ENCODE assay signal across 8 mouse cellular contexts in genomic region chr17:88558168-88558842, GRCm38 (mm10). TPM values are rescaled to one million over a fixed set of nuclear protein-coding genes. Genes with fewer than 3 reads are reported as not detected.
DNase-seq lines count a peak whose midpoint lies in the region; ATAC-seq and TF ChIP-seq lines count a peak whose summit lies in the region.

No protein-coding gene starts in this region.

- H3K4me2 ChIP-seq in embryonic facial prominence, embryonic 13.5 days = no peak overlapping the region
- H3K4me2 ChIP-seq in heart, postnatal 0 days (ENCODE audit: low read depth, low read length) = no peak overlapping the region
- no peak overlapping the region for H3K4me2 ChIP-seq in lung, embryonic 16.5 days (ENCODE audit: low read depth, low read length)

- H3K4me1 ChIP-seq in E14TG2a.4 (replicated peaks; ENCODE audit: low read depth, low read length) = peaks cover 17% of the 10 kb centered on the region
- H3K4me1 ChIP-seq in embryonic facial prominence, embryonic 13.5 days = peaks cover 5% of the 10 kb centered on the region; the same call in 1 of the 2 replicates
- no peaks in the 10 kb centered on the region for H3K4me1 ChIP-seq in heart, postnatal 0 days (ENCODE audit: control insufficient read depth, insufficient read depth)
- no peaks in the 10 kb centered on the region; the same call in 1 of the 2 replicates for H3K4me1 ChIP-seq in lung, embryonic 16.5 days (replicated peaks; ENCODE audit: control insufficient read depth, insufficient read depth, low read length)

- ATAC-seq in embryonic facial prominence, embryonic 13.5 days (ENCODE audit: insufficient number of reproducible peaks, insufficient read depth, low FRiP score, low TSS enrichment, low read depth) = no peak
- ATAC-seq in heart, postnatal 0 days (ENCODE audit: insufficient read depth, low read depth) = peak; percentile 68
- peak; percentile 73 for ATAC-seq in lung, embryonic 16.5 days (ENCODE audit: low read depth)
- no peak for ATAC-seq in erythroid progenitor cell, adult 5-6 weeks (replicated peaks; ENCODE audit: low FRiP score, poor library complexity, severe bottlenecking)

- H3K36me3 ChIP-seq in E14TG2a.4 (ENCODE audit: insufficient read depth, low read length) = peaks cover 54% of the 10 kb centered on the region
- H3K36me3 ChIP-seq in embryonic facial prominence, embryonic 13.5 days = peaks cover 48% of the 10 kb centered on the region
- peaks cover 23% of the 10 kb centered on the region for H3K36me3 ChIP-seq in heart, postnatal 0 days (replicated peaks; ENCODE audit: control insufficient read depth, insufficient read depth, low read length)
- H3K36me3 ChIP-seq in lung, embryonic 16.5 days (ENCODE audit: control insufficient read depth, insufficient read depth, low read length) = peaks cover 4% of the 10 kb centered on the region

- H3K4me3 ChIP-seq in E14TG2a.4 (replicated peaks; ENCODE audit: low read length) = no peak overlapping the region
- no peak overlapping the region for H3K4me3 ChIP-seq in embryonic facial prominence, embryonic 13.5 days
- no peak overlapping the region for H3K4me3 ChIP-seq in heart, postnatal 0 days (ENCODE audit: low read depth, low read length)
- H3K4me3 ChIP-seq in lung, embryonic 16.5 days (ENCODE audit: low read length) = no peak overlapping the region

- H3K27me3 ChIP-seq in E14TG2a.4 (ENCODE audit: insufficient read depth, low read length) = no peaks in the 10 kb centered on the region
- no peaks in the 10 kb centered on the region for H3K27me3 ChIP-seq in embryonic facial prominence, embryonic 13.5 days
- H3K27me3 ChIP-seq in heart, postnatal 0 days (ENCODE audit: control insufficient read depth, insufficient read depth, low read length) = no peaks in the 10 kb centered on the region
- H3K27me3 ChIP-seq in lung, embryonic 16.5 days (ENCODE audit: control insufficient read depth, insufficient read depth, low read depth, low read length) = no peaks in the 10 kb centered on the region

- H3K9ac ChIP-seq in embryonic facial prominence, embryonic 13.5 days = no peak overlapping the region
- no peak overlapping the region for H3K9ac ChIP-seq in heart, postnatal 0 days (replicated peaks; ENCODE audit: low read depth, low read length)
- H3K9ac ChIP-seq in lung, embryonic 16.5 days (ENCODE audit: low read length) = no peak overlapping the region

- DNase-seq in adrenal gland, postnatal 14 days = peak; percentile 89
- DNase-seq in heart, postnatal 0 days (ENCODE audit: low spot score) = peak; percentile 69
- DNase-seq in kidney, postnatal 25 days = peak; percentile 79 to 96
- peak; percentile 54 for DNase-seq in retina, postnatal 7 days (ENCODE audit: low read depth, low spot score)

- TF ChIP-seq EP300 in heart, postnatal 0 days (IDR thresholded peaks at IDR 0.05; ENCODE audit: low read depth) = no peak

- 18% methylated on average over 13 of the region's 13 CpGs for WGBS in embryonic facial prominence, embryonic 13.5 days
- 32% methylated on average over 13 of the region's 13 CpGs for WGBS in heart, postnatal 0 days
- WGBS in lung, embryonic 16.5 days = 25% methylated on average over 13 of the region's 13 CpGs

- H3K9me3 ChIP-seq in E14TG2a.4 (ENCODE audit: low read length) = no peaks in the 10 kb centered on the region
- H3K9me3 ChIP-seq in embryonic facial prominence, embryonic 13.5 days = no peaks in the 10 kb centered on the region
- H3K9me3 ChIP-seq in heart, postnatal 0 days (replicated peaks; ENCODE audit: control insufficient read depth, low read length) = no peaks in the 10 kb centered on the region
- no peaks in the 10 kb centered on the region for H3K9me3 ChIP-seq in lung, embryonic 16.5 days (ENCODE audit: control insufficient read depth, low read length)

- TF ChIP-seq CTCF in E14TG2a.4 (conservative IDR thresholded peaks at IDR 0.05; ENCODE audit: low read length) = peak; percentile 79
- TF ChIP-seq CTCF in heart, postnatal 0 days (IDR thresholded peaks at IDR 0.05; ENCODE audit: low read depth) = peak; percentile 94

- peak overlapping the region; percentile 16; the same call in 1 of the 2 replicates for H3K27ac ChIP-seq in embryonic facial prominence, embryonic 13.5 days
- no peak overlapping the region for H3K27ac ChIP-seq in heart, postnatal 0 days (ENCODE audit: low read depth)
- H3K27ac ChIP-seq in lung, embryonic 16.5 days (ENCODE audit: low read length) = no peak overlapping the region

RNA-seq across cellular contexts. Expression of gene Ppp1r21, which starts 28.4 kb away (rescaled TPM):
- 36.7 and 42.7 TPM in 2 replicates for total RNA-seq in adrenal gland, postnatal 14 days (2021)
- 19.6 and 26.8 TPM in 2 replicates for polyA plus RNA-seq in embryonic facial prominence, embryonic 13.5 days (2015; fragmentation: Nextera tagmentation; extraction: Ambion mirVana)
- total RNA-seq in heart, postnatal 0 days (2014; rRNA removed; ENCODE audit: low replicate concordance) = 5.9 and 10.9 TPM in 2 replicates
- polyA plus RNA-seq in heart, postnatal 0 days (2015; fragmentation: Nextera tagmentation; extraction: Ambion mirVana) = 5.8 and 6.6 TPM in 2 replicates
- polyA plus RNA-seq in lung, embryonic 16.5 days (2015; fragmentation: Nextera tagmentation; extraction: Ambion mirVana) = 23.1 and 24.7 TPM in 2 replicates
- total RNA-seq in erythroid progenitor cell, adult 5-6 weeks (2015; ENCODE audit: low replicate concordance) = 16.3 and 20.5 TPM in 2 replicates
- total RNA-seq in erythroid progenitor cell, adult 5-6 weeks (2017; ENCODE audit: low replicate concordance) = 7.6 and 8.1 TPM in 2 replicates

RNA-seq across cellular contexts. Expression of gene Ston1, which starts 39.2 kb away (rescaled TPM):
- 28.0 and 31.0 TPM in 2 replicates for total RNA-seq in adrenal gland, postnatal 14 days (2021)
- 8.2 and 9.6 TPM in 2 replicates for polyA plus RNA-seq in embryonic facial prominence, embryonic 13.5 days (2015; fragmentation: Nextera tagmentation; extraction: Ambion mirVana)
- 4.2 and 9.0 TPM in 2 replicates for total RNA-seq in heart, postnatal 0 days (2014; rRNA removed; ENCODE audit: low replicate concordance)
- polyA plus RNA-seq in heart, postnatal 0 days (2015; fragmentation: Nextera tagmentation; extraction: Ambion mirVana) = 3.9 and 4.1 TPM in 2 replicates
- 7.0 and 8.0 TPM in 2 replicates for polyA plus RNA-seq in lung, embryonic 16.5 days (2015; fragmentation: Nextera tagmentation; extraction: Ambion mirVana)
- total RNA-seq in erythroid progenitor cell, adult 5-6 weeks (2015; ENCODE audit: low replicate concordance) = 1.4 TPM in 1 of 2 replicates, not detected in the other
- total RNA-seq in erythroid progenitor cell, adult 5-6 weeks (2017; ENCODE audit: low replicate concordance) = not detected in 2 replicates

Comparison
In these comparisons a context has a peak if more than half of its experiments do, and no peak if none do; other contexts are left out.
1. ATAC-seq: peak in heart, postnatal 0 days (single experiment) and lung, embryonic 16.5 days (single experiment); none in embryonic facial prominence, embryonic 13.5 days (single experiment) and erythroid progenitor cell, adult 5-6 weeks (single experiment).
2. Peak in every context shown above with its lines, with median percentiles within 50 percentile points of each other: DNase-seq.